Mouse (Mus musculus): ENCODE results near the gene Pced1a. TPM values are rescaled to one million over a fixed set of nuclear protein-coding genes. Genes with fewer than 3 reads are reported as not detected.

The Pced1a gene
- polyA plus RNA-seq, 1 experiment from 2014 or later: 11.7 TPM

- Histone ChIP-seq H3K4me2 (peak overlapping the region; percentile 82), H3K27ac (replicated peaks) (no peak overlapping the region), H3K27me3 (peaks cover 14% of the 10 kb centered on the region), H3K4me3 (peak overlapping the region; percentile 84), H3K9ac (peak overlapping the region; percentile 93), H3K9me3 (no peaks in the 10 kb centered on the region), H3K4me1 (replicated peaks) (peaks cover 43% of the 10 kb centered on the region), H3K36me3 (no peaks in the 10 kb centered on the region)
- ATAC-seq (ENCODE audit: low read depth): no peak
- 77% methylated on average over 3 of the region's 3 CpGs for WGBS
These were observed 27.2 kb upstream of the Pced1a start for GRCm38 (mm10) chr2:130451727-130452090.

- Histone ChIP-seq H3K4me3 (peak overlapping the region; percentile 84), H3K36me3 (no peaks in the 10 kb centered on the region)
These were observed 26.7 kb upstream of the Pced1a start for GRCm38 (mm10) chr2:130451086-130451726.

GRCm38 (mm10) chr2:130450434-130450796, 25.9 kb upstream of the Pced1a start:
- under 1% methylated on average over 40 of the region's 47 CpGs for WGBS

More at GRCm38 (mm10) chr2:130451086-130451726, 26.7 kb upstream of the Pced1a start:
- no peak for ATAC-seq (ENCODE audit: low read depth)
- no peak overlapping the region for H3K27ac ChIP-seq (replicated peaks)
- H3K27me3 ChIP-seq: peaks cover 14% of the 10 kb centered on the region
- H3K4me2 ChIP-seq: peak overlapping the region; percentile 82
- H3K9me3 ChIP-seq: no peaks in the 10 kb centered on the region
- H3K4me1 ChIP-seq (replicated peaks): peaks cover 41% of the 10 kb centered on the region
- H3K9ac ChIP-seq: peak overlapping the region; percentile 93
- WGBS: 75% methylated on average over 14 of the region's 14 CpGs

GRCm38 (mm10) chr2:130449794-130450433, 25.4 kb upstream of the Pced1a start, which contains the start of gene Ptpra:
Gene Ptpra, plus strand, starts transcription at chr2:130450278.
- peaks cover 14% of the 10 kb centered on the region for H3K27me3 ChIP-seq
- peaks cover 9% of the 10 kb centered on the region for H3K36me3 ChIP-seq
- peak; percentile 98 for ATAC-seq (ENCODE audit: low read depth)

More at GRCm38 (mm10) chr2:130450434-130450796, 25.9 kb upstream of the Pced1a start:
- Histone ChIP-seq H3K4me3 (peak overlapping the region; percentile 84), H3K36me3 (peaks cover 6% of the 10 kb centered on the region; the same call in 1 of the 2 replicates), H3K27me3 (peaks cover 14% of the 10 kb centered on the region), H3K9me3 (no peaks in the 10 kb centered on the region), H3K27ac (replicated peaks) (peak overlapping the region; percentile 92), H3K9ac (peak overlapping the region; percentile 93), H3K4me1 (replicated peaks) (peaks cover 41% of the 10 kb centered on the region), H3K4me2 (peak overlapping the region; percentile 82)
- ATAC-seq (ENCODE audit: low read depth): peak; percentile 89

GRCm38 (mm10) chr2:130449021-130449793, 24.7 kb upstream of the Pced1a start:
- Histone ChIP-seq H3K9me3 (no peaks in the 10 kb centered on the region), H3K4me3 (peak overlapping the region; percentile 84), H3K36me3 (peaks cover 14% of the 10 kb centered on the region), H3K4me2 (peak overlapping the region; percentile 82), H3K9ac (peak overlapping the region; percentile 93), H3K27ac (replicated peaks) (peak overlapping the region; percentile 92; the same call in 1 of the 2 replicates), H3K4me1 (replicated peaks) (peaks cover 32% of the 10 kb centered on the region), H3K27me3 (peaks cover 14% of the 10 kb centered on the region)
- ATAC-seq (ENCODE audit: low read depth): no peak; the same call in none of the 2 replicates
- WGBS: 7% methylated on average over 17 of the region's 17 CpGs

More at GRCm38 (mm10) chr2:130449794-130450433, 25.4 kb upstream of the Pced1a start, which contains the start of gene Ptpra:
- Histone ChIP-seq H3K9ac (peak within 1 kb of the TSS; percentile 93), H3K4me2 (peak within 1 kb of the TSS; percentile 82), H3K9me3 (no peaks in the 10 kb centered on the region), H3K27ac (replicated peaks) (peak within 1 kb of the TSS; percentile 92), H3K4me3 (peak within 1 kb of the TSS; percentile 84), H3K4me1 (replicated peaks) (peaks cover 38% of the 10 kb centered on the region)
- under 1% methylated on average over 46 of the region's 50 CpGs for WGBS

GRCm38 (mm10) chr2:130448449-130448848, 23.9 kb upstream of the Pced1a start:
- Histone ChIP-seq H3K27ac (replicated peaks) (no peak overlapping the region), H3K36me3 (peaks cover 21% of the 10 kb centered on the region), H3K27me3 (peaks cover 14% of the 10 kb centered on the region), H3K9me3 (no peaks in the 10 kb centered on the region), H3K4me2 (no peak overlapping the region), H3K4me1 (replicated peaks) (peaks cover 30% of the 10 kb centered on the region), H3K4me3 (no peak overlapping the region), H3K9ac (no peak overlapping the region)
- ATAC-seq (ENCODE audit: low read depth): no peak

- ATAC-seq (ENCODE audit: low read depth): no peak
- WGBS: 90% methylated on average over 10 of the region's 10 CpGs
- Histone ChIP-seq H3K27me3 (no peaks in the 10 kb centered on the region), H3K27ac (replicated peaks) (no peak overlapping the region), H3K36me3 (peaks cover 83% of the 10 kb centered on the region), H3K9ac (no peak overlapping the region), H3K4me1 (replicated peaks) (no peaks in the 10 kb centered on the region), H3K4me3 (no peak overlapping the region), H3K9me3 (no peaks in the 10 kb centered on the region), H3K4me2 (no peak overlapping the region)
These were observed 17.7 kb upstream of the Pced1a start for GRCm38 (mm10) chr2:130442162-130442561.

GRCm38 (mm10) chr2:130439840-130440480, 15.5 kb upstream of the Pced1a start:
- Histone ChIP-seq H3K4me1 (replicated peaks) (no peaks in the 10 kb centered on the region), H3K4me2 (no peak overlapping the region), H3K27ac (replicated peaks) (no peak overlapping the region), H3K36me3 (peaks cover 74% of the 10 kb centered on the region), H3K9ac (no peak overlapping the region), H3K9me3 (no peaks in the 10 kb centered on the region), H3K4me3 (no peak overlapping the region), H3K27me3 (no peaks in the 10 kb centered on the region)
- no peak for ATAC-seq (ENCODE audit: low read depth)
- 94% methylated on average over 4 of the region's 4 CpGs for WGBS

GRCm38 (mm10) chr2:130438861-130439260, 14.4 kb upstream of the Pced1a start:
- no peak for ATAC-seq (ENCODE audit: low read depth)
- H3K36me3 ChIP-seq: peaks cover 66% of the 10 kb centered on the region

GRCm38 (mm10) chr2:130436769-130437168, 12.3 kb upstream of the Pced1a start:
- no peak overlapping the region for H3K9ac ChIP-seq
- H3K4me3 ChIP-seq: no peak overlapping the region
- H3K27me3 ChIP-seq: no peaks in the 10 kb centered on the region
- H3K36me3 ChIP-seq: peaks cover 51% of the 10 kb centered on the region
- 97% methylated on average over 1 of the region's 1 CpGs for WGBS
- H3K4me1 ChIP-seq (replicated peaks): no peaks in the 10 kb centered on the region
- ATAC-seq (ENCODE audit: low read depth): no peak
- no peaks in the 10 kb centered on the region for H3K9me3 ChIP-seq
- H3K27ac ChIP-seq (replicated peaks): no peak overlapping the region
- no peak overlapping the region for H3K4me2 ChIP-seq

More at GRCm38 (mm10) chr2:130438861-130439260, 14.4 kb upstream of the Pced1a start:
- H3K27ac ChIP-seq (replicated peaks): no peak overlapping the region
- 88% methylated on average over 3 of the region's 3 CpGs for WGBS
- no peaks in the 10 kb centered on the region for H3K9me3 ChIP-seq
- no peaks in the 10 kb centered on the region for H3K4me1 ChIP-seq (replicated peaks)
- H3K9ac ChIP-seq: no peak overlapping the region
- H3K4me2 ChIP-seq: no peak overlapping the region
- H3K4me3 ChIP-seq: no peak overlapping the region
- no peaks in the 10 kb centered on the region for H3K27me3 ChIP-seq

GRCm38 (mm10) chr2:130433152-130433551, 8.7 kb upstream of the Pced1a start:
- WGBS: 28% methylated on average over 4 of the region's 4 CpGs
- Histone ChIP-seq H3K27ac (replicated peaks) (no peak overlapping the region), H3K4me1 (replicated peaks) (no peaks in the 10 kb centered on the region), H3K36me3 (peaks cover 20% of the 10 kb centered on the region), H3K4me2 (no peak overlapping the region), H3K4me3 (no peak overlapping the region), H3K9me3 (no peaks in the 10 kb centered on the region), H3K9ac (no peak overlapping the region), H3K27me3 (no peaks in the 10 kb centered on the region)
- peak; percentile 47; the same call in 1 of the 2 replicates for ATAC-seq (ENCODE audit: low read depth)

Measured in neural tube, embryonic 13.5 days (tissue).